Mouse (Mus musculus): ENCODE results near the gene Lrp5.
A peak's percentile ranks its signal among the peaks of the same experiment; 100 is the strongest.

Gene Lrp5

DNA sequence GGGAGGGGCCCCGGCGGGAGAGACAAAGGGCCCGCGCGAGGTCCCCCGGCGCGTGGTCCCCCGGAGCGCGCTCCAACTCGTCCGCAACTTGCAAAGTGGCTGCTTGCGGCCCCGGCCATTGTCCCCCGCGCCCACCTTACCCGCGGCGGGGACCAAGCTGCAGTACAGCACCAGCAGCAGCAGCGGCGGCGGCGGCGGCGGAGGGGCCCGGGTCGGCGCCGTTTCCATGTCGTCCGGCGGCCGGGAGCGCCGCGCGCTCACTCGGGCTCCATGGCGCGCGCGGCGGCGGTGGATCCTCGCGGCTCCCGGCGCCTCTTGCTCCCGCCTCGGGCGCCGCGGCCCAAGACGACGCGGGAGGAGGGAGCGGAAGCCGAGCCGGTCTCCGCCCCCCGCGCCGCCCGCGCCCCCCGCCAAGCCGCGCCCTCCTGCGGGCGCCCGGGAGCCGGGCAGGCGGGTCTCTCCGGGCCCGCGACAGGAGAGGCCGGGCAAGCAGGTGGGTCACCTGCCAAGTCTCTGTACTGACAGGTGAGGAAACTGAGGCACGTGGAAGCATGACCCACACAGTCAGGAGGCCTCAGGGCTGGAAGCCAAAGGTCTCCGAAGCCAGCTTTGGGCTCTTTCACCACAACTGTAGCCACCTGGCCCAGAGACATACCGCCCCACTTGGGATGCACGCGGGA, at the start of gene Lrp5:
Gene Lrp5 (minus strand): TSS at position 350 of the 680 bp plus-strand sequence.
- peak; percentile 79 for DNase-seq

DNA sequence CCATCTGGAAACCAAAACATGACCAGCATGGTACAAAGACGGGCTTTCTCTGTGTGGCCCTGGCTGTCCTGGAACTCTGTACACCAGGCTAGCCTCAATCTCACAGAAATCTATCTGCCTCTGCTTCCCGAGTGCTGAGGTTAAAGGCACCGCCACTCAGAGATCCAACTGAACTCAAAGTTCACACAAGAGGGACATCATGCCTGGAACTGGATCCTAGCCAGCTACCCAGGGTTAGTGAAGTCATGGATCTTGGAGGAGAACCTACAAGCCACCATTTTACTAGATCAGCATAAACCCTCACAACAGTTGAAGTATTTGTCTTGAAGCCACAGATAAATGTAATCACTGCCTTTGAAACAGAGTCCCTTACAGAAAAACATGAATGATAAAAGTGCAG, 49.6 kb upstream of the Lrp5 start:
- DNase-seq: no peak

DNA sequence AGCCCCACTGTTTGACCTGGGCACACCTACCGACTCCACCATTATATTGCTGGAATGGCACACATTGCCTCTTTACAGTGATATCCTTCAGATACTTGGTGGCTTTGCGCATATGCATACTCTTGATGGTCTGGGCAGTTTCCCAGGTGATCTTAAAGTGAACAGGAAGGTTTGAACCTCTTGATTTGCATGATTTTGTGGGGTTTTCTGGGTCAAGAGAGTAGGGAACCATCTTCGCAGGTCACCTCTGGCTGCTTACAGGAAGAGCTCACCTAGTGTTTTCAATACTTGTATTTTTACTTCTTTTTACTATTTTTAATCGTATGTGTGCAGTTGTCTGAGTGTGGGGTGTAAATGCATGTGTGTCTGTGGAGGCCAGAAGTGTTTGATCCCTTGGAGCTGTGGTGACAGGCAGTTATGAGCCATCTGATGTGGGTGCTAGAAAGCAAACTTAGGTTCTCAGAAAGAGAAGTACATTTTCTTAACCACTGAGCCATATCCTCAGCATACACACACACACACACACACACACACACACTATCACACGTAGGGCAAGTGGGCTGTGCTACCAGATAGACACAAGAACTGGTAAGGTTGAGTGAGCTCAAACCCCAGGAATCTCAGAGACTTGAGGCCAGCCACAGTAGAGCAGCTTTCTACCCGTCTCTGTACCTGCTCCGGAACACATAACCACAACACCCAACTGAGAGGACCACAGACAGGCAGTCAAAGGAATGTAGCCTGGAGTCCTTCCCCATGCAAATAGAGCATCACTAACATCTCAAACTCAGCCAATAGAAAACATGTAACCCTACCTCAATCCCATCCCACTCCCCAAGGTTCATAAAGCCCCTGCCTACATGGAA, 44.6 kb upstream of the Lrp5 start:
- DNase-seq: no peak

DNA sequence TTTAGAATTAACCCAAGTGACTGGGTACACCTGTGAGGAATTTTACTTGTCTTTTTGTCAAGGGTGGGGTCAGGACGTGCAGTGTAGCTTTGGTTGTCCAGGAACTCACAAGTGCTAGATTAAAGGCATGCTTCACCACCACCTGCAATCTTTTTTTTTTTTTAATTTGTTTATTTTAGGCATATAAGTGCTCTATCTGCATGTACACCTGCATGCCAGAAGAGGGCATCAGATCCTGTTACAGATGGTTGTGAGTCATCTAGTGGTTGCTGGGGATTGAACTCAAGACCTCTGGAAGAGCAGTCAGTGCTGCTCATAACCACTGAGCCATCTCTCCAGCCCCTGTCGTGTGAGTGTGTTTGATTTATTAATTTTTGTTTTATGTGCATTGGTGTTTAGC, 42.5 kb upstream of the Lrp5 start:
- DNase-seq: no peak

DNA sequence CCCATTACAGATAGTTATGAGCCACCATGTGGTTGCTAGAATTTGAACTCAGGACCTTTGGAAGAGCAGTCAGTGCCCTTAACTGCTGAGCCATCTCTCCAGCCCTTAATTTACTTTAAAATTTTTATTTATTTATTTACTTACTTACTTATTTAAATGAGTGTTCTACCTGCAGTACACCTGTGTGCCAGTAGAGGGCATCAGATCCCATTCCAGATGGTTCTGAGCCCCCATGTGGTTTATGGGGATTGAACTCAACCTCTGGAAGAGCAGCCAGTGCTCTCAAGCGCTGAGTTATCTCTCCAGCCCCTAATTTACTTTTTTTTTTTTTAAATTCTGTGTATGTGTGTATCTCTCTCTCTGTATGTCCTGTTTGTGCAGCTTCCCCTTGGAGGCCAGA, 38.4 kb upstream of the Lrp5 start:
- peak; percentile 81 for DNase-seq

DNA sequence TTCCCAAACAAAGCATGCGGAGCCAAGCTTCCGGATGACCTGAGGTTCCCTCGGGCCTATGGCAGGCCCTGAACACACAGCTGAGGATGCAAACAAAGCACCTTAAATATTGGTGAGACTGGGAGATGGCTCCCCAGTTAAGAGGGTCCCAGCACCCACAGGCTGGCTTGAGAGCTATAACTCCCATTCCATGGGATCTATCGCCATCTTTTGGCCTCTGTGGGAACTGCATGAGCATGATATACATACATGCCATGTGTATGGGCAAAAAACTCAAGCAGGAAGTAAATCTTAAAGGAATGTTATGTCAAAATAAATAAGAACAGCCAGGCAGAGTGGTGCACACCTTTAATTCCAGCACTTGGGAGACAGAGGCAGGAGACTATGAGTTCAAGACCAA, 37.5 kb upstream of the Lrp5 start:
- DNase-seq: peak; percentile 61

DNA sequence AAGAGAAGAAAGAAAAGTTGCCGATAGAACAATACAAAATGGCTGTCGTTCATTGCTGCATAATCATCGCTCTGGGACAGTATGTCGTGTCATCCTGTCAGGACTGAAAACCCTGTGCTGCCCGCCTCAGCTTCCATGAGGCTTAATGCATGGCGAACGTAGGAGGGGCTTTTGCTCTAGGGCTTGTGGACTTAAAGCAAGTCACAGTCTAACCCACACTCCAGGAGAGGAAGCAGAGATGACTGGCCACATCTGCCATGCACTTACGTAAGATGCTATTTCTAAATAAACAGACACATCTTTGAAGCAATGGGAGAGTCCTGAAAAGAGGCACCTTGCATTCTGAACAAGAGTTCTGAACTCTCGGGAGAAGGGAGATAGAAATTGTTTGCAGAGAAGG, 36.8 kb upstream of the Lrp5 start:
- DNase-seq: no peak

DNA sequence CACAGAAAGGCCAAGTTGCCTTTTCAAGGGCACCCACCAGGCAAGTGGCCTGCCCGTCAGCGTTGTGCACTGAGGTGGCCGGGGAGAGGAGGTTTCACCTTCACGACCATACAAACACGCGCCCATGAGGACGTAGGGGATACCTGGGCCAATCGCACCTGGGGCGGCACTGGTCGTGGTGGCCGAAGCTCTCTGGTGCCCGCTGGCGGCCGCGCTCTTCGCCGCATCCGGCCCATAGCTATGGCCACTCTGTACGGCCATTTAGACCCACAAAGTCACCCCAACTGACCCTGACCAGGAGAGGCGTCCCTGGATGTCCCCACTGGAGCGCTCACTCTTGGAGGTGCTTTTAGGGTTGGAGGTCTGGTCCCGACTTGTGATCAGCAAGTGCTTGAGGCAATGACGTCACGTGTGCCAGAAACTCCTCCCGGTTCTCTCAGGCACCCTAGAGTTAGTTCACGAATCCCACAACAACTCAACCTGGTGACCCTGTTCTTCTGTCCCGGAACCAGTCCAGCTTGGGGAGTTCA, 33.1 kb upstream of the Lrp5 start:
- peak; percentile 75 for DNase-seq

DNA sequence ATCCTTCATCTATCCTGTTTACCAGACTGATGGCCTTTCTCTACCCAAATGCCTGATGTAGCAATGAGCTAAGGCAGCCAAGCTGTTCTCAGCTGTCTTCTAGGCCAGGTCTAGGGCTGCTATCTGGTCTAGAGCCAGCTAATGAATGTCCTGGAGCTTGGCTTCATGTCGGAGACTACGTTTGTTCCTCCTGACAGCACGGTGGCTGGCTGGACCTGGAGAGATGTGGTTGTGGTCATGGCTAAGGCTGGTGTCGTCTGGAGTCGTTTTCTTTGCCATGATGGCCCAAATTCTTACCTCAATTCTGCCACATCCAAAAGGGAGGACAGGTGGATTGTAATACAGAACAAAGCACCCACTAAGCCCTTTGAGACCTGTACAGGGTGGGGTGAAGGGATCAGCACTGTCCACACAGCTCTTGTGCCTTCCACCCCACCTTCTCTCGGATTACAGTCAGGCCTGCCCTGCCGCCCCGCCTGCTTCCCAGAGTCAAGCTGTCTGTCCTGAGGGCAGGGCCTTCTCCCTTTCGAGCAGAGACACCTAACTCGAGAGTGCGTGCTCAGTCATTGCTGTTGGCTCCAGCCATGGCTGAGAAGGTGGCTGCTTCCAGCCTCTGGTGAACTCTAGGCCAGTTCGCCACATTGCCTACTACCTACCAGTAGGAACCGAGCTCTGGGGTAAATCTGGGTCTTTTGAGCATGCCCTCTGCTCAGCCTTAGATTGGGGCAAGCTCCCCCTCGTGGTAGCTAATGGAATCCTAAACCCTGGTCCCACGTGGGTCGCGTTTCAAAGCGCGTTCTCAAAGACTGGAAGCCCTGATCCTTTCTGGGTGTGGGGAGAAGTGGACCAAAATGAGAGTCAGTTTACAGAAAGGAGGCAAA, 32.4 kb upstream of the Lrp5 start:
- peak; percentile 80 for DNase-seq

DNA sequence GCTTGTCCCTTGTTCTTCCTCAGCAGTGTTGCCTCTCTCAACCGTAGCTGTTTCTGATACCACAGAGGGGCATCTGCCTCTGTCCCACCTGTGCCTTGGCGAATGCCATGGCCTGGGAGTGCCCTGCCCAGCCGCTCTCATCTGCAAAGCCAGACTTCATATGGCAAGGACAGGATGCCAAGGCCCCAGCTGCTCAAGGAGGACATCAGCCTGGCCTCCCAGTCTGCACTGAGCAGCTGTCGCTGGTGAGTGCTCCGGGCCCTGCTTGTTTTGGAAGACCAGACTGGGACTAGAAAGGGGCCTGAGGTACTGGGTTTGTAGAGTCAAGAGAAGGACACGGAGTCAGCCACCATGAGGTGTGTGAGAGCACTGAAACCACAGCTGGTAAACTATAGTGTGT, 28.0 kb upstream of the Lrp5 start:
- DNase-seq: no peak

DNA sequence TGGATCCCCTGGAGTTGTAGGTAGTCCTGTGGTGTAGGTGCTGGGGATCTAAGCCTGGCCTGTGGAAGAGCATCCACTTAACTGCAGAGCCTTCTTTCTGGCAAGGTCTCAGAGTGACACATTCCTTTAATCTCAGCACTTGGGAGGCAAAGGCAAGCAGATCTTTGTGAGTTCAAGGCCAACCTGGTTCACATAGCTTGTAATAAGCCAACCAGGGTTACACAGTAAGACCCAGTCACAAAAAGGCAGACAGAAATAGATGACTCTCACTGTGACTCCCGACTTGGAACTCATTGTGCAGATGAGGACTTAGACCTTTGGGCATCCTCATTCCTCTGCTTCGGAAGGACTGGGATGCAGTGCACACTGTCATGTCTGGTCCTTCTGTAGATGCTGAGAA, 24.1 kb upstream of the Lrp5 start:
- no peak for DNase-seq

DNA sequence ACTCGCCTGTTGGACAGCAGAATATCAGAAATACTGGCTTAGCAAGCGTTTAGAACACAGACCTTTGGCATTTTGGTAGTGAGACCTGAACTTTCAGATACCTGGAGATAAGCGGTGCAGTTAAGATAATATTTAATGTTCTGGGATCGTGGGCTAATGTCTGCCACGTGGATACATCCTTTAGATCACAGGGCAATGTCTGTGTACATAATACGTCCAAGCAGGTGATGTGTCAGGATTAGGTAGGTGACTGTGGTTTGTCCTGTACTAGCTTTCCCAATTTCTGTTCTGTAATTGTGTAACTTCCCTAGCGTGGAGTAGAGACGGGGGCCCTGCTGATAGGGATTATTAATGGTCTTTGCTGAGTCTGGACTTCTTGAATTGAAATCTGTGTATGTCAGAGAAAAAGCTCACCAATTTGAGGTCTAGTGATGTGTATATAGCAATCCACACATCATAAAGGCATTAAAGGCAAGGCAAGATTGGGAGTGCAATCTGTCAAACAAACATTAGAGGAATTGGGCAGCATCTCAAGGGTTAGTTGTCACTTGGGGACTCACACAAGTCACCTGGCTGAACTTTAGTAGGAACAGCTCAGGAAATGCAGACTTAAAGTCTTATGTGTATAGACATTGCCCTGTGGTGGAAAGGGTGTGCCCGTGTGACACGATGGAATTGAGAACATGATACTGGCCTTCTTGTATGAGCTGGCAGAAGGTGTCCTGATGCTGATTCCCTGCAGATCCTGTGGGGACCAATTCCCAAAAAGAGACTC, 22.8 kb upstream of the Lrp5 start:
- DNase-seq: no peak

DNA sequence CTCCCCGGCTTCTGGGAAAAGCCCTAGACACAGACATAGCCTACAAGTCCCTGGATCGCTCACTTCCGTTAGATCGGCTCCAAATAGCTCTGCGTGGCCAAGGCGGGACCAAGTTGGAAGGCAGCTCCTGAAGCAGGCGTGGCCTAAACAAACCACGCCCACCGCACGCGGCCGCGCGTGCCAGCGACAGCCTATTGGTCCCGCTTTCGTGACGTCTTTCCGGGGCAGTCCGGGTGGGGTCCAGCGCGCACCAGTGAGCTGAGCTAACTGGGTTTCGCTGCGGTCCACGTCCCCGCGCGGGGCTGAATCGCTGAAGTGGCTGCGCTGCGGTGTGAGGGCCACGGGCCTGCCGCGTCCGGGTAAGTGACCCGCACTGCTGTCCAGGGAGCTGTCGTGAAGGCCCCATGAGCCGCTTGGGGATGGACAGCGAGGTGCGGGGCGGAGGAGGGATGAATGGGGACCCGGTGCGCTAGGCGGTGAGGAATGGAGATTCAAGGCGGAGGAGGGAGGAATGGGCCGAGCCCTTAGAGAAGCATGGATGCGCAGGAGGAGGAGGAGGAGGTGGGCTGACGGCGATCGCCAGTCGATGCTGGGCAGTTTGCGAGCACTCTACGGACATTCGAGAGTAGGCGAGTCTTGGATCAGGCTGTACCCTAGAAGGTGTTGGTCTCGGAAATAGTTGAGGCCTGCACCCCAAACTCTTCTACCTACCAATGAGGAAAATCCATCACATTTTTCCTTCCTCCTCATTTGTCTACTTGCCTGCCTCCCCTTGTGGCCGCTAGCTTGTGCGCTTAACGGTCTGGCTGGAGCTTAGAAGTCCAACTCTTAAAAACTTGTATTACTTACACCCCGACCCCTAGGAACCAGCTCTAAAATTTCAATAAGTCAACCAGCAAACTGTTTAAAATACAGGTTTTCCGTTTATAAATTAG, 22.0 kb upstream of the Lrp5 start, which contains the start of gene 1810055G02Rik:
Gene 1810055G02Rik (plus strand): TSS at position 216 of the 935 bp plus-strand sequence.
- peak; percentile 98 for DNase-seq

DNA sequence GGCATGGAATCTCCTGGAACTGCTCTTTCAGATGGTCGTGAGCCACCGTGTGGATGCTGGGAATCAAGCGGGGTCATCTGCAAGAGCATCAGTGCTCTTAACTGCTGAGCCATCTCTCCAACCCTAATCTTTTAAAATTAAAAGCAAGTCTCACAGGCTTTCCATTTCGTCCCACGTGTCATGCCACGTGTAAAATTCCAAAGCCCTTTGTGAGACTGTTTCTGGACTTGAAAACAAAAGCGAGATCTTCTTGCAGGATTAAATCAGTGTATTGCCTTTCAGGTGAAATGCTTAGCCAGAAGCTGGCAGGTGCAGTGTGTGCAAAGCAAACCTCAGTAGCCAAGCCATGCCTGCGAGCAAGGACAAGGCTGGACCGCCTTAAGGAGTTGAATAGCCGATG, 21.2 kb upstream of the Lrp5 start:
- DNase-seq: no peak

DNA sequence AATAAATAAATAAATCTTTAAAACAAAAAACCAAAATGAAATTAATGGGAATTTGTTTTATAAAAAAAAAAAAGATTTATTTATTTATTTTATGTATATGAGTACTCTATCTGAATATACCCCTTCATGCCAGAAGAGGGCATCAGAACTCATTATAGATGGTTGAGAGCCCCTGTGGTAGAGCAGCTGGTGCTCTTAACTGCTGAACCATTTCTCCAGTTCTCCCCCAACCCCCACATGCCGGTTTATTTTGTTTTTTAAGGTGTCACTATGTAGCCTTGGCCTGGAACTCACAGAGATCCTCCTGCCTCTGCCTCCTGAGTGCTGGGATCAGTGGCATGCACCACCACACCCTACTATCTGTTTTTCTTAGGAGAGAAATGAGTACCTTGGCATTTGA, 19.9 kb upstream of the Lrp5 start:
- no peak for DNase-seq

DNA sequence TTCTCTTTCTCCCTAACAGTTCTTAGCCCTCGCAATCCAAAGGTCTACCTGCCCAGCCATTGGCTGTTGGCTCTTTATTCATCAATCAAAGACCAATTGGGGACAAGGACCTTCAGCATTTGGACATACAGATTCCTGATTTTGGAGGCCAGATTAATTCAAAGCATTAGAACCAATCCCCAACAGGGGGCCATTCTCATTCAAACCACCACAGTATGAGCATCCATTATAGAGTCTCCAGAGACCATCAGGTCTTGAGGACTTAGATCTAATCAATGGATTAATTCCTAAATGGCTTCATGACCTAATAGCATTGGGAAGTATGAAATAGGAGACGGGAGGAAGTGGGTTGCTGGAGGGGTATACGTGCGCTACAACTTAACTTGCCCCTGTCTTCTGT, 16.1 kb upstream of the Lrp5 start:
- no peak for DNase-seq

DNA sequence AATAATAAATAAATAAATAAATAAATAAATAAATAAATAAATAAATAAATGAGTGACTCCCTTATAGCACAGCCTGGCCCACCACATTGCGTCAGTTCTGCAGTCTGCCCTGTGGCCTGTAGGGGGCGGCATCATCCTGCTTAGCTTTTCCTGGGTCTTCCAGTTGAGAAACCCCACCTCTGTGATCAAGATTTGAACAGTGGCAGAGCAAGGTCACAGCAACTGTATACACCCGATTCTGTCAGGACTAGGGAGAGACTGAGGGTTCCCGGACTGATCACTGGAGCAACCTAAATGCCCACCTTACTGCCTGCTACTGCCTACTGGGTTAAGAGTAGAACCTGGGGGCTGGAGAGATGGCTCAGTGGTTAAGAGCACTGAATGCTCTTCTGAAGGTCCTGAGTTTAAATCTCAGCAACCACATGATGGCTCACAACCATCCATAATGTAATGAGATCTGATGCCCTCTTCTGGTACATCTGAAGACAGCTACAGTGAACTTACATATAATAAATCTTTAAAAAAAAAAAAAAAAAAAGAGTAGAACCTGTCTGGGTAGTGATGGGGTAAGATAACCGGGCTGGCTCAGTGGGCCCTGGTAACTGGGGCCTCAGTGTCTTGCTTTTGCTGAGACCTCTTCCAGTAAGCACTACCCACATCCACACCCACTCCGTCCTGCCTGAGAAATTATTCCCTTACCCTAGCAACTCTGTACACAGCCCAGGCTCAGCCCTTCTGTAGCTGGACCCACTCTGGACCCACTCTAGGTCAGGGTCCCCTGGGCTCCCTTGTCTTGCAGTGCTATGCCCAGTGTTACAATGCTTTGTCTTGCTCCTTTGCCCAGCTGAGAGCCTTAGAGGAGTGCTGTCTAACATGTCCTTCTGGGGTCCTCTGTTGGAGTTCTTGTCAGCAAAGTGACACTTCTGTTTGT, 13.4 kb upstream of the Lrp5 start:
- peak; percentile 88 for DNase-seq

DNA sequence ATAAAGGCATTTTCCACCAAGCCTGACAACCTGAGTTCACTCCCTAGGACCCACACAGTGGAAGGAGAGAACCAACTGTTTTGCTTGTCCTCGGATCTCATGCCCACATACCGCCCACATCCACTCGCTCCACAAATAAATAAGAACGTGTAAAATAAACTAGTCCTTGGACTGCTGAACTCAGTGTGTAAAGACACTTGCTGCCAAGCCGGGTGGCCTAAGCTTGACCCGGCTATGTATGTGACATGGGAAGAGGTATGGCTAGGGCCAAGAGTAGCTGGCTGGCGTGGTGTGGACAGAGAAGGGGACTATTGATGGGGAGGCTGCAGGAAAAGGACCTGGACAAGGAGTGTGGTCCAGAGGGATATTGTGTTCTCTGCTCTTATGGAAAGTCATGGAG, 11.7 kb upstream of the Lrp5 start:
- DNase-seq: no peak

DNA sequence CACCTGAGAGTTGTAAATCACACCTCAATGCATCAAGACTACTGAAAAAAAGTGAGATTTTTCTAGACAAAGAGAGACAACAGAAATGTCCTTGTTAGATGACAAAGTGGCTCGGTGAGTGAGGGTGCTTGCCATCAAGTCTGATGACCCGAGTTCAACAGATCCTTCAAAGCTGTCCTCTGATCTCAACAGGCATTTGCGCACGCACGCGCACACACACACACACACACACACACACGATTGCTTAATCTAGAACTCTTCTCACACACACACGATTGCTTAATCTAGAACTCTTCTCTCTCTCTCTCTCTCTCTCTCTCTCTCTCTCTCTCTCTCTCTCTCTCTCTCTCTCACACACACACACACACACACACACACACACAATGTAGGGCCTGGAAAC, 9.6 kb upstream of the Lrp5 start:
- no peak for DNase-seq

DNA sequence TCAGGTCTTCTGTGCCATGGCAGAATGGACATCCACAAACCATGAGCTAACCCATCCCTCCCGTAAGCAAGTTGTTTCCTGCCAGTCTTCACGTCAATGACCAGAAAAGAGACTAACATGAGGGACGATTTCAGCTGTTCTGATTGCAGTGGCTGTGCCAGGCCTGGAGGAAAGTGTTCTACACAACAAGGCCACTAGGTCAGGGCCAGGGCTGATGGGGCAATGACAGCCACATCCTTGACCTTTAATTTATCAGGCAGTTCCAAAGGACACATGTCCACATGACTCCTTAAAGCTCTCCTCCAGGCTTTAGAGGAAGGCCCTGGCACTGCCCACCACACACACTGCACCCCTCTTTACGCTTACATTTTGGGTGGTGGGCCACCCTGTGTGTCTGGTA, 9.1 kb upstream of the Lrp5 start:
- no peak for DNase-seq
